Mouse (Mus musculus) left cerebral cortex, adult 18-20 months (tissue): ENCODE measurements around the gene Nck2. TPM values are rescaled to one million over a fixed set of nuclear protein-coding genes. Genes with fewer than 3 reads are reported as not detected.

Source experiments
- DNase-seq, 2 experiments: peaks; one replicate each; pipeline ENCODE4 v3.0.0; 2021 to 2022; ENCODE audit warnings: low spot score in 2 of 2, mixed read lengths in 1 of 2
- total RNA-seq, 2 experiments: library from RNA; stranded (reverse); gene quantifications; 2 replicates each; pipeline ENCODE4 v1.2.3; 2021

Gene Nck2
- total RNA-seq, 2 experiments from 2014 or later, result 40.2 to 40.7 TPM

- DNase-seq, result no peak
Measured at GRCm38 (mm10) chr1:43429924-43430876, 14.2 kb upstream of the Nck2 start.

DNA sequence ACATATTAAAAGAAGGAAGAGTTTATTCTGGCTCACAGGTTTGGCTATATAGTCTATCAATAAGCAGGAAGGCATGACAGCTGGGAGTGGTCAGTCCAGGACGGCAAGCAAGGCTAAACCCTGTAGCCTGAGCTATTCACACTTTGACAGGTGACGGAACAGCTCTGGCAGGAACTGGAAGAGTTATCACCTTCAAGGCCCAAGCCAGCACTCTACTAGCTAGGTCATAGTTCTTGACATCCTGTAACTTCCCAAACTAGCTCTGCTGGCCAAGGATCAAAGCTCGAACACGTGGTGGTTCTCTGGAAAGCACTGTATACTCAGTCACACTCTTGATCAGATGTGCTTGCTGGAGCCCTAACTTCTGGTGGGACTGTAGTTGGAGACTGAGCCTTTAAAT, 10.5 kb upstream of the Nck2 start:
- DNase-seq, result no peak

GRCm38 (mm10) chr1:43436554-43436953, 7.8 kb upstream of the Nck2 start:
- DNase-seq, result no peak

GRCm38 (mm10) chr1:43439261-43439660, 5.1 kb upstream of the Nck2 start:
- DNase-seq, result no peak

DNA sequence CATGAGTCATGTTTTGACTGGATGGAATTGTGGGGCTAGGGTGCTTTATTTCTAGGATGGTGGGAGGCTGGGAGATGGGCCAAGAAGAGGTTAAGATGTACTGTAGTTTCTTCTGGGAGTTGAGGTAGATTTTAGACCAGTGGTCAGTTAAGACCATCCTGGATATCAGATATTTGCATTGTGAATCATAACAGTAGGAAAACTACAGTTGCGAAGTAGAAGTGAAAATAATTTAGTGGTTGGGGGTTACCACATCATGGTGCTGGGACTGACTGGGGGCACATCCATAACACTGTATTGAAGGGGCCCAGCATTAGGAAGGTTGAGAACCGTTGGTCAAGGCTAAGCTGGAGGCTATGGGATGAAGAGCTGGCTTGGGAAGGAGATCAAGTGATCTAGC, 1.8 kb upstream of the Nck2 start:
- DNase-seq, result no peak

DNA sequence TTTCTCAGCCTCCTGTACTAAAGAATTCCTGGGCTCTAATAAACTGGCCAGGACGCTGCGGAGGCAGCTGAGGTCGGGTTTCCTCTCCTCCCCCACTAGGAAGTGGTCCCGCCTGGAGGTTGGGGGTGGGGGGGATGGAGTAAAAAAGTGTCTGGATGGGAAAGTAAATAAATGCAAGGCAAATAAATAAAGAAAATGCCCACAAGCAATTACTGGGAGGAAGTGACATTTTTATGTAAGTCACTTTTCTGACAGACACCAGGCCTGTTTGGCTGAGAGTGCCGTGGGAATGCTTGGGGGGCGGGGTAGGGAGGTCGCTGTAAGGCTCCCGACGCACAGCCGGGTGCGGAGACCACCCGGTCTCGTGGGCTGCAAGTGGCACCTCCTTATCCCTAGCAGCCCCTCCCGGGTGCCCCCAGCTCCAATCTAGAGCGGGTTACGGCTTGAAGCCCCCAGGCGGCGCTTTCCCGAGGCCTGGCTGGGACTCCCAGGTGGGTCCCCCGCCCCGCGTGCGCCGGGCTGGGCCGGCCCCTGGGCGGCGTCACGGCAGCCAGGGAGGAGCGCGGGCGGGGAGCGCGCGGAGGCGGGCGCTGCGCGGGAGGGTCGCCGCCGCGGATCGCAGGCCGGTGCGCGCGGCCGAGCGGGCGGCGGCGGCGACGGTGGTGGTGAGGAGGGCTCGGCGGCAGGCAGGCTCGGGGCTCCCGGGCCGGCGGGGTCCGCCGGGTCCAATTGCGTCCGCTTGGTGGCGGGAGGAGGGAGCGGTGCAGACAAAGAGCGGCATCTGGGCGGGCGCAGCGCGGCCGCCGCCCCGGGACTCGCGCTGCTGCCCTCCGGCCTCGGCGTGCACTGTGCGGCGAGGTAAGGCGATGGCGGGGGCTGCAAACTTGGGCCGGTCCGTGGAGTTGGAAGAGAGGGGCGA, 1.1 kb downstream of the Nck2 start:
- DNase-seq, result peak; percentile 59 to 83

- peak; percentile 44 to 49 for DNase-seq
Measured at GRCm38 (mm10) chr1:43446089-43446533, 1.7 kb downstream of the Nck2 start.

GRCm38 (mm10) chr1:43446731-43447601, 2.6 kb downstream of the Nck2 start:
- peak in 1 of 2 experiments; percentile 24 for DNase-seq

DNA sequence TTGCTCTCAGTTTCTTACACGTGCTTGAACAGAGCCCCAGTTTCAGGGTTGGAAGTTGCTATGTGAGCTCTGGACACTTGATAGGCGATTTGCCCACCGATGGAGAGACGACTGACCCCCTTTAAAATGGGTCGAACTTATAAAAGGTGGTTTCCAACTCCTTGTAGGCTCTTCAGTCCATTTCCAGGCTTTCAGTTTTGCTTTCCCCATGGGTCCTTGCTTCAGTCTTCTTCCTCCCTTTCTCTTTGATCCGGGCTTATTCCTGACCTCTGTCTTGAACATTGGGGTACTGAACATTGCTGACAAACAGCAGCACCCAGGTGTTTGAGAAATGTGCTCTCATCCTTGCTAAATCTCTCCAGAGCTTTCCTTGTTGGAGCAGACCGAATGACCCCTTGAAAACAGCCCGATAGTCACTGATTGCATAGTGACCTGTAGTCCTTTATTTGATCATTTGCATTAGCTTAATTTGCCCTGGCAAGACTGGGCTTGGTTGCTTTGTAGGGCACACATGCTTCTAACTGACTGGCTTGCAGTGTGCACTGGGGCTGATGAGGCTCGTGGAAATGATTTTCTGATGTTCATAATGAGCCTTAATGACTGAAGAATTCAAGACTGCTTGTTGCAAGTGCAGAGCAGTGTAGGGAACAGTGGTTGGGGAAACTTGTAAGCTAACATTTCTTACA, 3.4 kb downstream of the Nck2 start:
- DNase-seq, result no peak

GRCm38 (mm10) chr1:43450811-43451210, 6.4 kb downstream of the Nck2 start:
- no peak for DNase-seq

- no peak for DNase-seq
Measured at GRCm38 (mm10) chr1:43453683-43454082, 9.3 kb downstream of the Nck2 start.

- no peak for DNase-seq
Measured at GRCm38 (mm10) chr1:43454741-43455140, 10.4 kb downstream of the Nck2 start.

DNA sequence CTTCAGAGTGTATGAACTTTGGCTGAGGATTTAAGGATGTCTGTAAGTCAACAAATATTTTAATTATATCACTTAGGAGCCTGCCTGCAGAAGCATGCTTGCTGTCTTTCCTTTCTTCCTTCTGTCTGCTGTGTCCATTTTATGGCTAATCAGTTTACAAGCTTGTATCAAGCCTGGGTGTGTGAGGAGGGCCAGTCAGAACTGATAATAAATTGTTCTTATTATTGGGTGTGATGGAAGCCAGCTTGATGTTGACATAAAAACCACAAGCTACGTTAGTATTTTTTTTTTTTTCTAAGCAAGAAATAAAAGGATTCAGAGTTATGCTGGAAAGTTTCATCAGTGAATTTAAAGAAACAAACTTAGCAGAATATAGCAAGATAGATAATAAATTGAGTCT, 10.8 kb downstream of the Nck2 start:
- no peak for DNase-seq

DNA sequence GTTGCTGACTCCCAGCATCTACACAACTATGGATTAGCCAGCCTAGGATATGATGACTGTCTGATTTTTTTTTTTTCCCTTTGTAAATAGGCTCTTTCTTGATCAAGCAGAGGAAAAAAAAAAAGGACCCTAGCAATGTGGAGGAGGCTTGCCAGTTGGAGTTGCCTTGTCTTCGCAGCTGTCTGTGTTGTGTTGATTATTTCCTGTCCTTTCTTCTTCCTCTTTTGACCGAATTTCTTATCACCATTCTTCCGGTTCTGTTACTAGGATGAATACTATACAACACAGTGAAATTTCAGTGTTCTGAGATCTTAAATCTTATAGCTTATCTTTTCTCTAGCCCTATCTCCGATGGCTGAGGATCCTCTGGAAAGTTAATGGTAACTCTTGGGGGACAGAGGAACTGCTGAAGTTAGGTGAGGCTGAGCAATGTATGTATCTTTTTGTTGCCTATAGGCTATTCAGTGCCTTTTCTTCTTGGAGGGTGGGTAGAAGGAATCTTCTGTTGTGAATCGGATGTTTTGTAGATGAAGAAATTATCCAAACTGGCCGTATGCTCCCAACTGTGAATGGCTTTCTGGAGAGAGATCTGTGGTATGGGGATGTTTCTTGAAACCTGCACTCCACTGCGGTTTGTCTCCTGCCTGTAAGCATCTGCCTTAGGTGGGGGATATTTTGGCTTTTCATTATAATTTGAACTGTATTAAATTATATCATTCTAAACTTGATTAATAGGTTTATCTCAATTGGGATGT, 12.8 kb downstream of the Nck2 start:
- no peak for DNase-seq

DNA sequence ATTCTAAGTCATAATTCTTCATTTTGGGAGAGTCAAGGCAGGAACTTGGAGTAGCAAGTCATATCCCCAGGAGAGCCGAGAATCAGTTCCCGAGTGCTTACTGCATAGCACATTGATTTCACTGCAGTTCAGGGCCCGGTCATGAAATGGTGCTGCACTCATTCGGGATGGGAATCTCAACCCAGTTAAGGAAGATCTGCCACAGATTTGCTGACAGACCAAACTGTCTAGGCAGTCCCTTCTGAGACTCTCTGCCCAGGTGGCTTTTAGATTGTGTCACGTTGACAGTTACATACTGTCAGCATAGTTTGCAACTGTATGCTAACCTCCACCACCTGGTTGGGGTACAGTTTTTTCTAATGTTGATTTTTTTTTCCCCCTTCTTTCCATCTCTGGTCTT, 16.1 kb downstream of the Nck2 start:
- no peak for DNase-seq

GRCm38 (mm10) chr1:43462666-43463065, 18.3 kb downstream of the Nck2 start:
- no peak for DNase-seq

- peak; percentile 51 to 68 for DNase-seq
Measured at GRCm38 (mm10) chr1:43463941-43464682, 19.7 kb downstream of the Nck2 start.

DNA sequence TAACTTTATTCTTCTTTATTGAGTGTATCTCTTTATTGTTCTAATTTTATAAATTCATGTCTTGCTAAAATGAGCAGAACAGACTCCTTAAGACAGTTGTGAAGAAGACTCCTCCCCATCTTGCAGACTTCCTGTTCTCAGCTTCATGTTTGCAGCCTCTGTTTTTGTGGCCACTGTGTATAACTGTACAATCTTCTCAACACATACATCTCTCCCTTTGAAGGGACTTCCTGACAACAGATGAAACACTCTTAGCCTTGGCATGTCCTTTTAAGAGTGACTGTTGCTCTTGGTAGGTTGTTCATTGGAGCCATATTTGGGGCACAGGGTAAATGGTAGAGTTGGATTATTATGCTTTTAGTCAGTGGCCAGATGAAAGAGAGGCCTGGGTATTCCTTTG, 20.6 kb downstream of the Nck2 start:
- no peak for DNase-seq
